Mouse (Mus musculus): Measurements from ENCODE around the gene Pink1.

DNA sequence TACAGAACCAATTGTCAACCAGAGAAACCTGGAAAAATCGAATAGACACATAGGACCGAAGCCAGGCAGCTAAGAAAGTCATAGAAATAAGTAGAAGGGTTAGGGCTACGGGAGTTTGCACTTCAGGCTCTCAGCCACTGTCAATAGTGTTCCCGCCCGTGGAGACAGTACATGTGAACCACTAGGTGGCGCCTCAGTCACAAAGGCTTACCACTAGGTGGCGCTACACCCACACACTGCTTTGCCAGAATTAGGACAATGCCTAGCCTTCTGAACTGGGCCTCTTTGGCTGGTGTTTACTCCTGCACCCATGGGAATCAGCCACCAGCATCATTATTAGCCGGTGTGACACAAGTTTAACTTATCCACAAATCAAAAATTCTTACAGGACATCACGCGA is 6.6 kb downstream of the Pink1 start:
- TF ChIP-seq CTCF (IDR thresholded peaks at IDR 0.05; ENCODE audit: borderline replicate concordance, extremely low read depth, insufficient read depth, insufficient read length) (peak; percentile 100), POLR2A (IDR thresholded peaks at IDR 0.05; ENCODE audit: borderline replicate concordance, extremely low read depth, insufficient read depth, insufficient read length, poor library complexity, severe bottlenecking) (no peak)

All from brain, embryonic 14.5 days (tissue).